Mouse (Mus musculus) spleen, postnatal 10 days (tissue): ENCODE measurements around the gene Ccdc107.

ENCODE experiments used
- DNase-seq, 2 experiments: peaks; one replicate each; pipeline ENCODE4 v3.0.0; 2021 to 2022; ENCODE audit warnings: low spot score in 2 of 2

The Ccdc107 gene

DNA sequence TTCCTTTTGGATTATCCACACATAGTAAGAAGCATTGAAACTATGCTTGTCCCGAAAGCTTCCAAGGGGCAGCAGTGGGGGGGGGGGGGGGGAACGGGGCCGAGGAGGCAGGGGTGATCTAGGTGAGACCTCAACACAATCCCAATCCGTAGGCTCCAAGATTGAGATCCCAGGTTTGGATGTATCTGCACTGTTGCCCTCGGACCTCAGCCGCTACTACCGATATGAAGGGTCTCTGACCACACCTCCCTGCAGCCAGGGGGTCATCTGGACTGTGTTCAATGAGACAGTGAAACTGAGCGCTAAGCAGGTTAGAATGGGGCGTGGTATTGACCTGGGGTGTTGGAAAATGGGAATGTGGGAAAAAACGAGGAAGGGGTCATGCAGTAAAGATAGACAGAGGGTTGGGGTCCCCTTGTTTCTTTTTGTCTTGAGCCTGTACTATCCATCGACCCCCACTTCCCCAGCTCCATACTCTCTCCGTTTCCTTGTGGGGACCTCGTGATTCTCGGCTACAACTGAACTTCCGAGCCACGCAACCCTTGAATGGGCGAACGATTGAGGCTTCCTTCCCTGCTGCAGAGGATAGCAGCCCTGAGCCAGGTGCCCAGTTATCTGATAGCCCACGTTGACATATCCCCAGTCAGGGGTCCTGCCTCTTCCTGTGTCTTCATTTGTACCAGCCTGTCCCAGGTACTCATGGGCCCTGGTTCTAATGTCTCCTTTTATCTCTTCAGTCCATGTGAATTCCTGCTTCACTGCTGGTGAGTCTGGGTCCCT lies 19.2 kb downstream of the Ccdc107 start:
- no peak for DNase-seq

DNA sequence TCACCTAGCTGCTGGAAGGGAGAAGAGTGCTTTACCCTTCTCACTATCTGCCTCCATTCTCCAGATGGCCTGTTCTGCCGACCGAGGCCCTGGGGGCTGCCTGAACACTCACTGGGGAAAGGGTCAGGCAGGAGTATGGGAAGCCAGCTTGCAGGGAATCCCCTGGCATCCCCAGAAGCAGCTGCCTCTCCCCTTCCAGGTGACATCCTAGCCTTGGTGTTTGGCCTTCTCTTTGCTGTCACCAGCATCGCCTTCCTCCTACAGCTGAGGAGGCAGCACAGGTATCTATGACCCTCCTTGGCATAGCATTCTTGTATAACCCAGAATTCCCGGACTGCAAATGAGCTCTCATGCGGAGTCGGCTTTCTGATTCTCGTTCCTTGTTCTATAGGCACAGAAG lies 20.0 kb downstream of the Ccdc107 start:
- DNase-seq: no peak

DNA sequence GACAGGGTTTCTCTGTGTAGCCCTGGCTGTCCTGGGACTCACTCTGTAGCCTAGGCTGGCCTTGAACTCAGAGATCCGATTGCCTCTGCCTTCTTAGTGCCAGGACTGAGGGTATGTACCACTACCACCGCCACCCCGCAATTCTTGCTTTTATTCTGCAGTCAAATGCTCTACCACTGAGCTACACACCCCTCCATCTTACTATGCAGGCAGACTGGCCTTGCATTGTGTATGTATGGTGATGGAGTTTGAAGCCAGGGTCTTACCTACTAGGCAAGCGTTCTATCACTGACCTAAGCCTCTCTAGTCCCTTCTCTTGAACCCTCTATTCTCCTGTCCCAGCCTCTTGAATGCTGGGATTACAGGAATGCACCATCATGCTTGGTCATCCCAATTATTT lies 20.6 kb downstream of the Ccdc107 start:
- no peak for DNase-seq

DNA sequence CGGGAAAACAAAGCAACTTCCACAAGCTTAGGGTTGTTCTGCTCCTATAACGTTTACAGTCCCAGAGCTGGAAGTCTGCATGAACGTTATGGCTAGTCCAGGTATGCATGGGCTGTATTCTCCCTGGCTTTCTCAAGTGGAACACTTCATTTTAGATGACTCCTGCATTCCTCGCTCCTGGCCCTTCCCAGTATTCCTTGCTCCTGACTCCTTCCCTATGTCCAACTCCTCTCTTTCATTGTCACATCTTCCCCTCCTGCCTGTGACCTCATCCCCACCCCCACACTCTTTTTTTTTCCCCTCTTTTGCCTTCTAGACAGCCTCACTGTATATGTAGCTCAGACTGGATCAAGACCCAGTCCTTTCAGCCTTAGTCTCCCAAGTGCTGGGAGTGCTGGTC lies 21.1 kb downstream of the Ccdc107 start:
- no peak for DNase-seq

DNA sequence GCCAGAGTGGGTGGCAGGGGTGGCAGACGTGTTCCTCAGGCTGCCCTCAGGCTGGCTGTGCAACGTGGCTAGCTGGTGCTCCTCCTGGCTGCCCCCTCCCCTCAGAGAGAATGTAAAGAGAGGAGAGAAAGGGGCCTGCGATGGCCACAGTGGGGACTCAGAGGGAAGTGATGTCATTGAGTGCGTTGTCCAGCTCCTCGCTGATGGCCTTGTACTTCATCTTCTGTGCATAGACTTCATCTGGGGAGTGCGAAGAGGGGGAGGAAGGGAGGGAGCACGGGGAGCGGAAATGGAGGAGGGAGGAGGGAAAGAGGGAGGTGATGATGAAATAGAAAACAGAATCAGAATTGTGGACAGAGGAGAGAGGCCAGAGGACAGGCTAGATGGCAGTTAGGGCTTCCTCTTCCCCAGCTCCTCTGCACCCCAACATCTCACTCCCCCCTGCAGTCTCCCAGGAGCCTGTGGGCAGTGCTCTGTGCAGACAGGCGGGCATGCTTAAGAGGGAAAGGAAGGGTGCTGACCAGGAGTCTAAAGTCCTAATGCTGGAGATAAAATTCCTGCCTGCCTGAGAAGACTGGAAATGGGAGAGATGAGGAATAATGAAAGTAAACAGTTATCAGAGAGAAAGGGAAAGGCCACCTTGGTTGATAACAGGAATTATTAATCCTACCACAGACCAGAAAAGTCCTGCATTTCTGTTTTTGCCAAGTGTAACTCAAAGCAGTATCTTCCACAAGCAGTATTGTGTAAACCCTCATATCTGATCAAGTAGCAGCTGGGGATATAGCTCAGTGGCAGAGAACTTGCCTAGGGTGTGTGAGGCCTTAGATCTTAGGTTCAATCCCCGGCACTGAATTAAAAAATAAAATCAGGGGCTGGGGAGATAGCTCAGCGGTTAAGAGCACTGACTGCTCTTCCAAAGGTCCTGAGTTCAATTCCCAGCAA lies 23.3 kb downstream of the Ccdc107 start:
- DNase-seq: no peak

DNA sequence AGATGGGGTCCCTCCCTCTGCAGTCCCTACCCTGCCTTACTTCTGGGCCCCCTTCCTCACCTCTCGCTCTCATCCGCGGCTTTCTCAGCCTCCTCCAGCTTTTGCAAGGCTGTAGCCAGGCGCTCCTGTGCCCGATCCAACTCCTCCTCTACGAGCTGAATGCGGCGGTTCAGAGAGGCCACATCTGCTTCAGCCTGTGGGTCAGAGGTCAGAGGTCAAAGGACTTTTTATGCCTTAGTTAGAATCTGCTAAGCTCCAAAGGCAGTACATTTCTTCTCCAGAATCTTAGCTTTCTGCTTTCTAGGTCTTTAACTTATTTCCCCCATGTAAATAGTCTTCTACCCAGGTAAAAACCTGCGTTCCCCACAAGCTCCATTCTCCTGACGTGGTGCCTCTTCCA lies 26.9 kb downstream of the Ccdc107 start:
- DNase-seq: peak in 1 of 2 experiments; percentile 15

DNA sequence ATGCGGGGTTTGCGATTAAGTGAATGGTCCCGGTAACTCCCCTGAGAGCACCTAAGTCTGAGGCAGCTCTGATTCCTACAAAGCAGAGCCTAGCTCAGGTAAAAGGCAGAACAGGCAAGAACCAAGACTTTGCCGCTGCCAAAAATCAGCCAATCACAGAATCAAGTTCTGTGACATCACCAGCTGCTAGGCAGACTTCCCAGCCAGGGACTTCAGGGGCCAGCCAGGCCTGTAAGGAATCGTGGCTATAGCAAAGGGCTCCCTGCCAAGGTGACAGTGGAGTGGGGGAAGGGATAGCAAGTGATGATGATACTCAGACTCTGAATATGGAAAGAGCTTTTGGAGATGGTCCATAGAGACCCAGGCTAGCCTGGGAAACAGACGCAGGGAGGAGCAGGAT lies 27.3 kb downstream of the Ccdc107 start:
- peak; percentile 84 to 88 for DNase-seq

DNA sequence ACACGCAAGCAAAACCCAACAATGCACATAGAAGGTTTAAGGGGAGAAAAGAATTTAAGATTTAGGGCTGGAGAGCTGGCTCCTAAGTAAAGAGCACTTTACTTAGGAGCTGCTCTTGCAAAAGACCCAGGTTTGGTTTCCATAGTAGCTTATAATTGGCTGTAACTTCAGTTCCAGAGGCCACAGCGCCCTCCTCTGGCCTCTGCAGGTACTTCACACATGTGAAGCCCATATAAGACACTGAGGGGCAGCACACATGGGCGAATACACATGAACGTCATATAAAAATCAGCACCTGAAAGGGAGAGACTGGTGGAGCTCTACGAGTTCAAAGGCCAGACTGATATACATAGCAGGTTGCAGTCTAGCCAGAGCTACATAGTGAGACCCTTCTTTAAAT lies 35.2 kb downstream of the Ccdc107 start:
- peak in 1 of 2 experiments; percentile 52 for DNase-seq

DNA sequence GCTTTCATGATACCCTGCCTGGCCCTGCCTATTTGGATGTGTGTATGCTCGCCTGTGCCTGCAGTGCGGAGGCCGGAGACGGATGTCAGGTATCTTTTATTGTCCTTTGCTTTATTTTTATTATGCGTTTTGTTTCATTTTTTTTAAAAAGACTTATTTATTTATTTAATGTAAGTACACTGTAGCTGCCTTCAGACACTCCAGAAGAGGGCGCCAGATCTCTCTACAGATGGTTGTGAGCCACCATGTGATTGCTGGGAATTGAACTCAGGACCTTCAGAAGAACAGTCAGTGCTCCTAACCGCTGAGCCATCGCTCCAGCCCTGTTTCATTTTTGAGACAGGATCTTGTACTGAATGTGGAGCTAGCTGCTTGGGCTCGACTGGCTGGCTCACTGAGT lies 35.8 kb downstream of the Ccdc107 start:
- no peak for DNase-seq

DNA sequence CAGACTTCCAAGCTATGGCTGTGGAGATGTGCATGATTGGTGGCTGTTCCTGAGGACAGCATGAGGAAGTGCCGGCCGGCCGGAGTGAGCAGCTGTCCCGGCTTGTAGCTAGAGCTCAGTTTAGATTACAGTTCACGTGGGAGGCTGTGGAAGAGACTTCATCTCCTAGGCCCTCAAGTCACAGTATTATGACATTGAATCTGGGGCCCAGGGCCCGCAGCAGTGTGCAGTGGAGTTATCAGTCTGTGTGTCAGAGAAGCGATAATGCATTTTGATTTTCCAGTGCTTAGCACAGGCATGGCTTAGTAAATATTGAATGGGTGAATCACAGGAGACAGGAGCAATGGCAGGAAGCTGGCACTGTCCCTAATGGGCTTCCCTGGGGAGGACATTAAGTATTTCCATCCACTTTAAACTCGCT lies 37.4 kb downstream of the Ccdc107 start:
- no peak for DNase-seq

DNA sequence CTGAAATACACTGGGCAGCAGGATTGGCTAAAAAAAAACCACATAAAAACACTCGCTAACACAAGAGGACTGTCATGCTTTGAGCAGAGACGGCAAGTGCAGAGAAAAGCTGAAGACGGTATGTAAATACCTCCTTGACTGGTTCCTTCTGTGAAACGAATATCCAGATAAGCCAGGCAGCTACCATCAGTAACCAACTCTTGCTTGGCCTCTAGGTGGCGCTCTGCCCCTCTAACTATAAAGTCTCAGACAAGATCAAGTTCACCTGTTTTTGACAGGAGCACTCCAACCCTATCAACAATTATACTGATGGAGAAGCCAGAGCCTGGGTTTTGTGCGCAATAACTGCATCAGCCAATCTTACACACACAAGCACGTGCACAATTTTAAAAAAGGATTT lies 37.9 kb downstream of the Ccdc107 start:
- DNase-seq: peak; percentile 73 to 89

DNA sequence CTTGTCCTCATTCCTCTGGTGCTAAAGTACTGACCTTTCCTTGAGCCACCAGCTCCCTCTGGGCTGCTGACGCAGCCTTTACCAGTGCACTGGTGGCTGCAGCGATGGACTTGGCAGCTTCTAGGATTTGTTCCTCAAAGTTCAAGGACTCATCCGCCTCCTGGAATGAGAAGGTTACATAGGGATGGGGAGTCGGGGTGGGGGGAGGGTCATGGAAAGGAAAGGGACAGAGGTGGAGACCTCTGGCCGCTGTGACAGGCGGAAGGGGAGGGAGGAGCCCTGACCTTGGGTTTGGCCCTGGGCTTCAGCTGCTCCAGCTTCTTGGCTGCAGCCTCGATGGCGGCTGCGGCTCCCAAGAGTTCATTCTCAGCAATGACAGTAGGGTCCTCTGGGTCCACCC lies 40.6 kb downstream of the Ccdc107 start:
- DNase-seq: no peak

DNA sequence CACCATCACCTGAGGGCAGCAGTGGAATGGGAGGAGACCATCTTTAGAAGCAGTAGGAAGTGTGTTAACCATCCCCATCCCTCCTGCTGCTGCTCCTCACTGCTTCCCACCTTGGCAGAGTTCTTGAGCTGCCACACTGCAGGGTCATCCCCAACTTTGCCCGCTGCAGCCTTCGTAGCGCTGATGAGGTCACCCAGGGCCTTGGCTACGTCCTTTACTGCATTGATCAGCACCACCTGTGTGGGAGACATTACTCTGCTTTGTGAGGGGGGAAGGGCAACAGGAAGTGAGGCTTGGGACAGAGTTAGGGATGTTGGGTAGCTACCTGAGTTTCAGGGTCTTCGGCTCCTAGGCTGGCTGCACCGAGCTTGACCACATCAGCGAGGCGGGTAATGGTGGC lies 42.9 kb downstream of the Ccdc107 start:
- no peak for DNase-seq

DNA sequence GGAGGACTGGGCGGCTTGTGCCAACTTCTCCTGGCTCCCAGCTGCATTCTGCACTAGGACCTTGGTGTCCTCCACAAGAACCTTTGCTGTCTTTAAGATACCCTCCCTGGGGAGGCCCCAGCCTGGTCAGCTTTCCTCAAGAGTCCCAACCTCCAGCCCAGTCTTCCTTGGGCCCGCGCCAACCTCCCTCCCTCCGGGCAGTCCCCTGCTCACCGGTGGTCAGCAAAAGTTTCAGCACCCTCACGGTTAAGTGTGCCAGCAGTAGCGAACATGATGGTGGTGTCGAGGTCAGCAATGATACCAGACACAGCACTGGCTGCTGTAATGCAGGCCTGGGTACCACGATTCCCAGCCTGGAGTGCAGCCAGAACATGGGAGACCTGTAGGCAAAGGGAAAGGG lies 43.3 kb downstream of the Ccdc107 start:
- no peak for DNase-seq

DNA sequence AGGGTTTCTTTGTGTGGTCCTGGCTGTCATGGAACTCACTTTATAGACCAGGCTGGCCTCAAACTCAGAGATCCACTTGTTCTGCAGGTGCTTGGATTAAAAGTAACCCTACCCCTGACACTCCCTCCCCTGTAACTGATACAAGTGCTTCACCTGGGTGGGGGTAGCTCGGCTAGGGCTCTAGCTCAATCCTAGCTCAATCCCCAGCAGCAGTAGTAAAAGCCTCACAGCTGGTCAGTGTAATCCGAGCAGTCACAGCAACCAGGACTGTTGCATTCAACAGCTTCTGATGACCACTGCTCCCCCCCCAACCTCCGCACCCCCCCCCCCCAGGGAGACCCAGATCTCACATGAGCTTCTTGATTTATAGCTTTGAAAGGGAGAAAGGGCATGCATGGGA lies 49.3 kb downstream of the Ccdc107 start:
- no peak for DNase-seq
